Mouse (Mus musculus): ENCODE measurements around the gene Kcnk5. TPM values are rescaled to one million over a fixed set of nuclear protein-coding genes. Genes with fewer than 3 reads are reported as not detected.
A peak's percentile ranks its signal among the peaks of the same experiment; 100 is the strongest.

Kcnk5 gene
- polyA plus RNA-seq, 1 experiment from 2014 or later = 1.5 TPM

- H3K27me3 ChIP-seq (replicated peaks) = peaks cover 14% of the 10 kb centered on the region
- no peak overlapping the region for H3K4me3 ChIP-seq (replicated peaks)
- no peaks in the 10 kb centered on the region for H3K9me3 ChIP-seq (replicated peaks)
- no peak overlapping the region for H3K9ac ChIP-seq (replicated peaks)
- no peaks in the 10 kb centered on the region for H3K36me3 ChIP-seq
- H3K27ac ChIP-seq (replicated peaks) = no peak overlapping the region
- 80% methylated on average over 9 of the region's 9 CpGs for WGBS
- peaks cover 15% of the 10 kb centered on the region for H3K4me1 ChIP-seq
- no peak overlapping the region for H3K4me2 ChIP-seq
- no peak for ATAC-seq (ENCODE audit: low FRiP score)
These were observed 4.0 kb downstream of the Kcnk5 start for GRCm38 (mm10) chr14:20177494-20178123.

DNA sequence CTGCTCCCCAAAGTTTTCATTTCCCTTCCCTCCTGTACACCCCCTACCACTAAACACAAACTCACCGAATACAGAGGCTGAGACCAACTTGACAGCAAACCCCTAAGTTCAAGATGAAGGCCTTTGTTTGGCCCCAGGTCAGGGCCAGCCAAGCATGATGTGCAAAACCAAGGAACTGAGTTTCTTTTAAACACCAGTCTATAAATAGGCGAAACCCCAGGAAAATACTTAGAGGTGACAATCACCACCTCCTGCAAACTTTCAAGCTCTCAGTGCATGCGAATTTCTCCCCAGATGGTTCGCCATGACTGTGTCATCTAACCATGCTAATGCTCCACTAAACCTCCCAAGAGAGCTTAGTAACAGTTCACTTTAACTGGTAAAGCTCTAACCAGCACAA, 5.9 kb downstream of the Kcnk5 start:
- H3K27ac ChIP-seq (replicated peaks) = no peak overlapping the region
- 95% methylated on average over 4 of the region's 4 CpGs for WGBS
- no peaks in the 10 kb centered on the region for H3K9me3 ChIP-seq (replicated peaks)
- peaks cover 4% of the 10 kb centered on the region for H3K4me1 ChIP-seq
- H3K4me2 ChIP-seq = no peak overlapping the region
- no peak overlapping the region for H3K9ac ChIP-seq (replicated peaks)
- H3K4me3 ChIP-seq (replicated peaks) = no peak overlapping the region
- H3K36me3 ChIP-seq = no peaks in the 10 kb centered on the region
- H3K27me3 ChIP-seq (replicated peaks) = peaks cover 10% of the 10 kb centered on the region
- no peak for ATAC-seq (ENCODE audit: low FRiP score)

GRCm38 (mm10) chr14:20175114-20175513, 6.5 kb downstream of the Kcnk5 start:
- Histone ChIP-seq H3K9me3 (replicated peaks) (no peaks in the 10 kb centered on the region), H3K4me3 (replicated peaks) (no peak overlapping the region), H3K27me3 (replicated peaks) (peaks cover 4% of the 10 kb centered on the region; the same call in 1 of the 2 replicates), H3K9ac (replicated peaks) (no peak overlapping the region), H3K4me2 (no peak overlapping the region), H3K4me1 (no peaks in the 10 kb centered on the region; the same call in 1 of the 2 replicates), H3K36me3 (no peaks in the 10 kb centered on the region), H3K27ac (replicated peaks) (no peak overlapping the region)
- 97% methylated on average over 7 of the region's 7 CpGs for WGBS
- ATAC-seq (ENCODE audit: low FRiP score) = no peak

DNA sequence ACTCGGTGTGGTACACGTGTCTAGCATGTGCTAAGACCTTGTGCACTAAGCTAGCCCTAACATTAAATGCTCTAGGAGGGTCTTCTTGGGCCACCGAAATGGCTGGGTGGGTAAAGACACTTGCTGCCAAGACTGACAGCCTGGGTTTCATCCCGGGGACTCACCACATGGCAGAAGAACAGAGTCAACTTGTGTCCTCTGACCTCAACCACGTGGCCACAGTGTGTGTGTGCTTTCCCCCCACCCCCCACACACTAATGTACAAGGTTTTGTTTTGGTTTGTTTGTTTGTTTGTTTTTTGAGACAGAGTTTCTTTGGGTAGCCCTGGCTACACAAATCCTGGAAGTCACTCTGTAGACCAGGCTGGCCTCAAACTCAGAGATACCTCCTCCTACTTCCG, 6.9 kb downstream of the Kcnk5 start:
- Histone ChIP-seq H3K4me1 (no peaks in the 10 kb centered on the region; the same call in 1 of the 2 replicates), H3K27ac (replicated peaks) (no peak overlapping the region), H3K9ac (replicated peaks) (no peak overlapping the region), H3K9me3 (replicated peaks) (no peaks in the 10 kb centered on the region), H3K4me2 (no peak overlapping the region), H3K36me3 (no peaks in the 10 kb centered on the region), H3K27me3 (replicated peaks) (no peaks in the 10 kb centered on the region; the same call in 1 of the 2 replicates), H3K4me3 (replicated peaks) (no peak overlapping the region)
- 94% methylated on average over 6 of the region's 6 CpGs for WGBS
- no peak for ATAC-seq (ENCODE audit: low FRiP score)

DNA sequence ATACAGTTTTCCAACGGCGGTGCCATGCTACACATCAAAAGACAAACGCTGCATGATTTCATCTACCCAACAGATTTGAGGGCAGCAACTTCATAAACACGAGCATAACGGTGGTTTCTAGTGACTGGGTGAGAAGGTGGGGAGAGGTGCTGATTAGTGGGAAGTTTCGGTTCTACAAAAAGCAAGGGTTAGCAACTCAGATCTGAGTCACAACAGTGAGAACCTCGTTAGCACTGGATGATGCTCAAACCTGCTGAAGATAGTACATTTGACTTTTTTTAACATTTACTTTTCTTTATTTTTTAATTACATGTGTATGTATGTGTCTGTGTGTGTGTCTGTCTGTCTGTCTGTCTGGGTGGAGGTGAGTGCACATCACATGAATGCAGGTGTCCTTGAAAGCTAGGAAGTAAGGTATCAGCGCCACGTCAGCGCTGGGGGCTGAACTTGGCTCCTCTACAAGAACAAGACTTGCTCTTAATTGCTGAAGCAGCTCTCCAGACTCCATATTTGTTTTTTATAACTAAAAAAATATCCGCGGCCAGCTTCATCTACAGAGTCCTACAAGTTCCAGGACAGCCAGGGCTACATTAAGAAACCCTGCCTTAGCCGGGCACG, 7.6 kb downstream of the Kcnk5 start:
- no peak overlapping the region for H3K4me2 ChIP-seq
- no peaks in the 10 kb centered on the region for H3K27me3 ChIP-seq (replicated peaks)
- 95% methylated on average over 14 of the region's 14 CpGs for WGBS
- no peak overlapping the region for H3K4me3 ChIP-seq (replicated peaks)
- H3K9ac ChIP-seq (replicated peaks) = no peak overlapping the region
- no peaks in the 10 kb centered on the region for H3K9me3 ChIP-seq (replicated peaks)
- H3K36me3 ChIP-seq = no peaks in the 10 kb centered on the region
- H3K27ac ChIP-seq (replicated peaks) = no peak overlapping the region
- no peaks in the 10 kb centered on the region; the same call in 1 of the 2 replicates for H3K4me1 ChIP-seq
- no peak for ATAC-seq (ENCODE audit: low FRiP score)

- no peak for ATAC-seq (ENCODE audit: low FRiP score)
- Histone ChIP-seq H3K36me3 (no peaks in the 10 kb centered on the region), H3K4me2 (no peak overlapping the region), H3K4me3 (replicated peaks) (no peak overlapping the region), H3K9me3 (replicated peaks) (no peaks in the 10 kb centered on the region), H3K9ac (replicated peaks) (no peak overlapping the region), H3K27me3 (replicated peaks) (no peaks in the 10 kb centered on the region), H3K4me1 (no peaks in the 10 kb centered on the region; the same call in 1 of the 2 replicates), H3K27ac (replicated peaks) (no peak overlapping the region)
- WGBS = 88% methylated on average over 4 of the region's 4 CpGs
These were observed 8.7 kb downstream of the Kcnk5 start for GRCm38 (mm10) chr14:20172924-20173323.

DNA sequence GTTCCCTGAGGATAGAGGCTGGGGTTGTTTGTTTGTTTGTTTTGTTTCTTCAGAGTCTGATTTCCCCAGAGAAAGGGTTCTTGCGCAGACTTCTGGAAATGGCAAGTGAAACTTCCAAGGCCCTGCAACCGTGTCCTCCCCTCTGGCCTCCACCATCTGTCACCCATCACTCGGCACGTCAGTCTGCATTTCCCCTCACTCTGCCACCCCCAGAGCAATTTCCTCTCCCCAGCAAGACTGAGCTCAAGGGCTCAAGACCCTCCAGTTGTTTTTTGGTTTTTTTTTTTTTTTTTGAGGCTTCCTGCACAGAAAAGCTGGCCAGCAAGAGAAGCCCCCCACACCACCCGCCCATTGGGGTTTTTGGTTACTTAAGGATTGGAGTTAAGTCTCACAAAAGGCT, 9.1 kb downstream of the Kcnk5 start:
- no peaks in the 10 kb centered on the region for H3K27me3 ChIP-seq (replicated peaks)
- no peak overlapping the region for H3K9ac ChIP-seq (replicated peaks)
- H3K4me2 ChIP-seq = no peak overlapping the region
- no peak for ATAC-seq (ENCODE audit: low FRiP score)
- H3K4me3 ChIP-seq (replicated peaks) = no peak overlapping the region
- whole genome bisulfite sequencing = 88% methylated on average over 5 of the region's 5 CpGs
- H3K36me3 ChIP-seq = no peaks in the 10 kb centered on the region
- H3K4me1 ChIP-seq = no peaks in the 10 kb centered on the region; the same call in 1 of the 2 replicates
- no peaks in the 10 kb centered on the region for H3K9me3 ChIP-seq (replicated peaks)
- H3K27ac ChIP-seq (replicated peaks) = no peak overlapping the region

DNA sequence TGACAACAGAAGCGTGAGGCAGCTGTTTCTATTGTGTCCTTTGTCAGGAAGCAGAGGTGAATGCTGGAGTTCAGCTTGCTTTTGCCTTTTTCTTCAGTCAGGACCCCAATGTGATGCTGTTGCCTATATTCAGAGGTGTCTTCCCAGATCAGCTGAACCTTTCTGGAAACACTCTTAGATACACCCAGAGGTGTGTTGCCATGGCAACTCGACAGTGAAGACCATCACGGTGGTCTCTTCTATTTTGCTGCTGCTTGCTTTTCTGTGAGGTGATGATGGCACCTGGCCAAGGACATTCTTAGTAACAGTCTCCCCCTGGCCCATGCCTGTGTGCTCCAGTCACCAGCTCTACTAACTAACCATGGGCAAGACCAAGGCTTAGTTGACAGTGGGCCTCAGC, 9.8 kb downstream of the Kcnk5 start:
- Histone ChIP-seq H3K9ac (replicated peaks) (no peak overlapping the region), H3K36me3 (no peaks in the 10 kb centered on the region), H3K27me3 (replicated peaks) (no peaks in the 10 kb centered on the region), H3K4me2 (no peak overlapping the region), H3K4me3 (replicated peaks) (no peak overlapping the region), H3K27ac (replicated peaks) (no peak overlapping the region), H3K9me3 (replicated peaks) (no peaks in the 10 kb centered on the region), H3K4me1 (no peaks in the 10 kb centered on the region; the same call in 1 of the 2 replicates)
- WGBS = 70% methylated on average over 3 of the region's 3 CpGs
- ATAC-seq (ENCODE audit: low FRiP score) = 0 out of 2 replicates have a peak, but pooled peaks have one; percentile 31

GRCm38 (mm10) chr14:20169251-20169650, 12.4 kb downstream of the Kcnk5 start:
- Histone ChIP-seq H3K4me1 (no peaks in the 10 kb centered on the region; the same call in 1 of the 2 replicates), H3K9me3 (replicated peaks) (no peaks in the 10 kb centered on the region), H3K9ac (replicated peaks) (no peak overlapping the region), H3K36me3 (no peaks in the 10 kb centered on the region), H3K27ac (replicated peaks) (no peak overlapping the region), H3K4me2 (no peak overlapping the region), H3K27me3 (replicated peaks) (no peaks in the 10 kb centered on the region), H3K4me3 (replicated peaks) (no peak overlapping the region)
- 97% methylated on average over 4 of the region's 4 CpGs for WGBS
- ATAC-seq (ENCODE audit: low FRiP score) = no peak

DNA sequence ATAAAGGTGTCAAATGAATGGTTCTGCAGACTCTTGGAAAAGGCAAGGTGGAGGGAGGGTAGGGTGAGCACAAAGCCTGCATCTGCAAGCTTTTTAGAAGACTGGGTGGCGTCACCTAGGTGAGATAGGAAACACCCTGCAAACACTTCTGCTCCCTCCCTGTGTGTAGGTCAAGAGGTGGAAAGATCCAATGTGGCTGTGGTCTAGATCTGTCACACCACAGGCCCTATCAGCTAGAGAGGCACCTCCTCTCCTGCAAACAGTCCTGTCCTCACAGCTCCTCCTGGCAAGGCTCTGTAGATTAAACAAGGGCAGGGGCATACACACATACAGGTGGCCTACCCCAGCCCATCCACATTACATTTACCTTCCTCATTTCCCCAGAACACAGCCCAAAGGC, 13.1 kb downstream of the Kcnk5 start:
- Histone ChIP-seq H3K27ac (replicated peaks) (no peak overlapping the region), H3K4me1 (no peaks in the 10 kb centered on the region; the same call in 1 of the 2 replicates), H3K9me3 (replicated peaks) (no peaks in the 10 kb centered on the region), H3K4me2 (no peak overlapping the region), H3K27me3 (replicated peaks) (no peaks in the 10 kb centered on the region), H3K9ac (replicated peaks) (no peak overlapping the region), H3K4me3 (replicated peaks) (no peak overlapping the region), H3K36me3 (no peaks in the 10 kb centered on the region)
- no peak for ATAC-seq (ENCODE audit: low FRiP score)
- 94% methylated on average over 1 of the region's 1 CpGs for WGBS

DNA sequence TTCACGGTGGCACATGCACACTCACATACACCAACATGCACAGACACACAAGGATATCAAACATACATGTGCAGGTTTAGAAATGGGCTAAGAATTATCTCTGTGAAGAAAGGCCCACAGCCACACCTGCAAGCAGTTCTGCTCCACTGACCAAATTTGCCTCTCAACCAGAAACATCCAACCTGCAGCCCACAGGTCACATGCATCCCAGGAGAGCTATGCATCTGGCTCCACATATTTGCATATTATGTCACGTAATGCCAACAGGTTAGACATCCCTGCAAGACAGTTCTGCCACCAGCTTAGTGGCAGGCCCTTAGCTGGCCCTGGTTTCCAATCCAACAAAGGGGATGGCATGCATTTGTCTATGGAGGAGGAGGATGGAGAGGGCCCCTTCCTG, 13.6 kb downstream of the Kcnk5 start:
- Histone ChIP-seq H3K9ac (replicated peaks) (no peak overlapping the region), H3K27ac (replicated peaks) (no peak overlapping the region), H3K4me1 (no peaks in the 10 kb centered on the region; the same call in 1 of the 2 replicates), H3K27me3 (replicated peaks) (no peaks in the 10 kb centered on the region), H3K9me3 (replicated peaks) (no peaks in the 10 kb centered on the region), H3K36me3 (no peaks in the 10 kb centered on the region), H3K4me2 (no peak overlapping the region), H3K4me3 (replicated peaks) (no peak overlapping the region)
- 92% methylated on average over 2 of the region's 2 CpGs for WGBS
- ATAC-seq (ENCODE audit: low FRiP score) = no peak

DNA sequence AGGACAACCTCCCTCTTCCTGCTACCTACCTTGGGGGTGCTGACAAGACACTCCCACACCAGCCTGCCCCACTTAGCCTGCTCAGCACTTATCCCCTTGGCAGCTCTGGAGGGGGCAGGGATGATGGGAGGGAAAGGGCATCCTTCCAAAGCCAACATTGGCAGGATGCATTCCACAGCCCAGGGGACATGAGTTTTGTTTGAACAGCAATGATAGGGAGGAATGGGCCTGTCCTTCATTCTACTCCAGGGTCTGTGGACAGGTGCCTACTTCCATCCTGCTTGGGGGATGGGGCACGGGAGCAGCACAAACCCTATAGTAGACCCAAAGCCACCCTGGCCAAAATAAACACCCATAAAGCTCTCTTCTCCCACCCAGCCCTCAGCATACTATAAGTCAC, 16.2 kb downstream of the Kcnk5 start:
- Histone ChIP-seq H3K27me3 (replicated peaks) (no peaks in the 10 kb centered on the region), H3K4me2 (no peak overlapping the region), H3K4me3 (replicated peaks) (no peak overlapping the region), H3K36me3 (no peaks in the 10 kb centered on the region), H3K9me3 (replicated peaks) (no peaks in the 10 kb centered on the region), H3K9ac (replicated peaks) (no peak overlapping the region), H3K4me1 (no peaks in the 10 kb centered on the region), H3K27ac (replicated peaks) (no peak overlapping the region)
- WGBS = 69% methylated on average over 1 of the region's 1 CpGs
- ATAC-seq (ENCODE audit: low FRiP score) = no peak
